Mouse (Mus musculus): Measurements from ENCODE around the gene Mdp1. TPM values are rescaled to one million over a fixed set of nuclear protein-coding genes. Genes with fewer than 3 reads are reported as not detected.

The Mdp1 gene
- polyA plus RNA-seq, 1 experiment, result 45.8 TPM

DNA sequence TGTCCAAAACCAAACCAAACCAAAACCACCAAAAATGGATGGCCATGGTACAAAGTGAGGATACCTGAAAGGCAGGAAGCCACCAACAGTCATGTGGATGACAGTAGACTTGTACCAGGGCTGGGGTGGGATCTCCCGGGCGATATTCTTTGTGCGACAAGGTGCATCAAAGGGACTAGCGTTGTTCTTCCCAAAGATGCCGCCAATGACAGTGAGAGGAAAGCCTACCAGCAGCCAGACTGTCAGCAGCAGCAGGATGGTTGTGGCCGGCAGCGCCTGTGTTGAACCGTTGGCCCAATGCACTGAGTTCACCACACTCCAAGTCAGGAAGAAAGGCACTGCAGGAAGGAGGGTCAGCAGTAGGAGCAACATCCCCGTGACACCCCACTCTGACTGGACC, 22.5 kb downstream of the Mdp1 start, which contains the start of gene Gm49378:
TSS of gene Gm49378 (minus strand) at position 101 of the 400 bp plus-strand sequence.
- Histone ChIP-seq H3K36me3 (ENCODE audit: control insufficient read depth, insufficient read depth, low read length) (no peaks in the 10 kb centered on the region; the same call in 1 of the 2 replicates), H3K27ac (ENCODE audit: control insufficient read depth, insufficient read depth, low read length) (no peak within 1 kb of the TSS), H3K4me3 (ENCODE audit: control insufficient read depth, insufficient read depth, low read length) (no peak within 1 kb of the TSS), H3K27me3 (ENCODE audit: control insufficient read depth, insufficient read depth, low read length) (no peaks in the 10 kb centered on the region), H3K4me1 (replicated peaks; ENCODE audit: control insufficient read depth, insufficient read depth, low read length) (peaks cover 13% of the 10 kb centered on the region)
- WGBS, result 95% methylated on average over 9 of the region's 9 CpGs
- no peak for TF ChIP-seq CTCF (IDR thresholded peaks at IDR 0.05; ENCODE audit: borderline replicate concordance, control insufficient read depth, extremely low read depth, insufficient read depth, low read length, poor library complexity)
- TF ChIP-seq POLR2A (IDR thresholded peaks at IDR 0.05; ENCODE audit: control insufficient read depth, extremely low read depth, insufficient read depth, low read length, poor library complexity), result no peak
- DNase-seq, result no peak

DNA sequence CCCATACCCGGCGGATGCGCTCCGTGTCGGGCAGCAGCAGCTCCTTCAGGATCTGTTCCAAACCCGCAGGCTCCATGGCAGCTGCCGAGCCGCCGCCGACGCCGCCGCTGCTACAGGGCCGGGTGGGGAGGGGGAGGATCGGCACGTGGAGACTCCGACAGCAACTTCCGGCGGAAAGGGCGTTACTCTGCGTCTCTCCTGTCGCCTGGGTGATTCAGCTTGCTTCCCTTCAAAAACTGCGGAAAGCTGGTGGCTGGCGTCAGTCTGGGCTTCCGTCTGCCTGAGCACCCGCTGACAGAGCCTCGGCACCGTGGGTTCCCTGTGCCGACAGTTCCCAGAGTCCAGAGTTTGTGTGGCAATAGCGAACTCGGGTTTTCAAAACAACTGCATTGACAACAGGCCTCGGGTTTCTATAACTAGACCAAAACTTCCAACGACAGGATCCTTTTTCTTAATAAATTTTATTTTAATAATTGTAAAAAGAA, 24.7 kb downstream of the Mdp1 start, which contains the start of gene Ipo4:
TSS of gene Ipo4 (minus strand) at position 435 of the 485 bp plus-strand sequence.
- under 1% methylated on average over 30 of the region's 33 CpGs for WGBS
- Histone ChIP-seq H3K36me3 (ENCODE audit: control insufficient read depth, insufficient read depth, low read length) (no peaks in the 10 kb centered on the region; the same call in 1 of the 2 replicates), H3K27me3 (ENCODE audit: control insufficient read depth, insufficient read depth, low read length) (no peaks in the 10 kb centered on the region), H3K27ac (ENCODE audit: control insufficient read depth, insufficient read depth, low read length) (no peak within 1 kb of the TSS), H3K4me1 (replicated peaks; ENCODE audit: control insufficient read depth, insufficient read depth, low read length) (peaks cover 6% of the 10 kb centered on the region), H3K4me3 (ENCODE audit: control insufficient read depth, insufficient read depth, low read length) (peak within 1 kb of the TSS; percentile 51)
- peak; percentile 84 for DNase-seq
- TF ChIP-seq POLR2A (IDR thresholded peaks at IDR 0.05; ENCODE audit: control insufficient read depth, extremely low read depth, insufficient read depth, low read length, poor library complexity), result peak; percentile 62; the same call in 1 of the 2 replicates
- TF ChIP-seq CTCF (IDR thresholded peaks at IDR 0.05; ENCODE audit: borderline replicate concordance, control insufficient read depth, extremely low read depth, insufficient read depth, low read length, poor library complexity), result no peak

DNA sequence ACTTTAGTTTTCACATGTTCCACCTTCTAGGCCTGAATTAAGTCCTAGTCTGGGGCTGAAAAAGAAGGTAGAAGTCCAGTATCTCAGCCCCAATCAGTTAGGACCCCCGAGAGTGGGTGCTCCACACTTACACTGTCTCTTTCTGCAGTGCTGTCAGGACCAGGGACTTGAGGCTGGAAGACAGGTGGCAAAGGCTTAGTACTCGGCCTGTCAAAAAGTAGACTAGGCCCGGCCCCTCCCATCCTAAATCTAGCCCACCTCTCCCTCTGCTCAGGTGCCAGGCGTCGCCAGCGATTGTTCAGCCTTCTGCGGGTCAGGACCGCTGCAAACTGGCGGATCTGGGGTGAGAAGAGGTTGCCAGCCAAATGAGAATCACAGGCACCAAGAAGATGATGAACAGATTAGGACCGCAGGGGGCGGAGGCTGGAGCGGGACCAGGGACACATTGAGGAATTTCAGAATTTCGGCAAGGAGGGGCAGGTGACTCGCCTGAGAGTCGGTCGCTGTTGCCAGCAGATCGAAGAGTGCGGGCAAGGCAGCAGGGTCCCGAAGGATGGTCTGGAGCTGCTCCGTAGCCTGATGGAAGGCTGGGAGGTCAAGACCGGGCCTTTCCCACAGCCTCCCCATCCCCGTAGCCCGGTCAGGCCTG, 25.3 kb downstream of the Mdp1 start:
- Histone ChIP-seq H3K4me3 (ENCODE audit: control insufficient read depth, insufficient read depth, low read length) (peak overlapping the region; percentile 51), H3K27ac (ENCODE audit: control insufficient read depth, insufficient read depth, low read length) (no peak overlapping the region), H3K4me1 (replicated peaks; ENCODE audit: control insufficient read depth, insufficient read depth, low read length) (peaks cover 6% of the 10 kb centered on the region), H3K27me3 (ENCODE audit: control insufficient read depth, insufficient read depth, low read length) (no peaks in the 10 kb centered on the region), H3K36me3 (ENCODE audit: control insufficient read depth, insufficient read depth, low read length) (no peaks in the 10 kb centered on the region; the same call in 1 of the 2 replicates)
- TF ChIP-seq CTCF (IDR thresholded peaks at IDR 0.05; ENCODE audit: borderline replicate concordance, control insufficient read depth, extremely low read depth, insufficient read depth, low read length, poor library complexity), result no peak
- TF ChIP-seq POLR2A (IDR thresholded peaks at IDR 0.05; ENCODE audit: control insufficient read depth, extremely low read depth, insufficient read depth, low read length, poor library complexity), result no peak
- no peak for DNase-seq
- WGBS, result 7% methylated on average over 23 of the region's 23 CpGs

DNA sequence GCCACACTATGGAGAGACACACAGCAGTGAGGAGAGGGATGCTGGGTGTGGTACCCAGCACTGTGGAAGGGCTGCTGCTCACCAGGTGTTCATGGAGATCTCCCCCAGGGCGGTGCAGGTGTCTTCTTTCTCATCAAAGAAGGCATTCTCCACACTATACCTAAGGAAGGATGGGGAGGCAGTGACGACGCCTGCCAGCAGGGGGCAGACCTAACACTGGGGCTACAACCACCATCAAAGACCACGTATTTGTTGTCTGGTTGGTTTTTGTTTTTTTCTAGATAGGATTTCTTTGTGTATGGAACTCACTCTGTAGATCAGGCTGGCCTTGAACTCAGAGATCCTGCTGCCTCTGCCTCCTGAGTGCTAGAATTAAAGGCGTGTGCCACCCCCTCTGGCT, 31.0 kb downstream of the Mdp1 start:
- Histone ChIP-seq H3K4me3 (ENCODE audit: control insufficient read depth, insufficient read depth, low read length) (no peak overlapping the region), H3K27me3 (ENCODE audit: control insufficient read depth, insufficient read depth, low read length) (no peaks in the 10 kb centered on the region), H3K27ac (ENCODE audit: control insufficient read depth, insufficient read depth, low read length) (no peak overlapping the region), H3K36me3 (ENCODE audit: control insufficient read depth, insufficient read depth, low read length) (no peaks in the 10 kb centered on the region), H3K4me1 (replicated peaks; ENCODE audit: control insufficient read depth, insufficient read depth, low read length) (no peaks in the 10 kb centered on the region)
- 38% methylated on average over 5 of the region's 5 CpGs for WGBS
- peak; percentile 81 for DNase-seq
- TF ChIP-seq POLR2A (IDR thresholded peaks at IDR 0.05; ENCODE audit: control insufficient read depth, extremely low read depth, insufficient read depth, low read length, poor library complexity) (no peak), CTCF (IDR thresholded peaks at IDR 0.05; ENCODE audit: borderline replicate concordance, control insufficient read depth, extremely low read depth, insufficient read depth, low read length, poor library complexity) (peak; percentile 84; the same call in 1 of the 2 replicates)

DNA sequence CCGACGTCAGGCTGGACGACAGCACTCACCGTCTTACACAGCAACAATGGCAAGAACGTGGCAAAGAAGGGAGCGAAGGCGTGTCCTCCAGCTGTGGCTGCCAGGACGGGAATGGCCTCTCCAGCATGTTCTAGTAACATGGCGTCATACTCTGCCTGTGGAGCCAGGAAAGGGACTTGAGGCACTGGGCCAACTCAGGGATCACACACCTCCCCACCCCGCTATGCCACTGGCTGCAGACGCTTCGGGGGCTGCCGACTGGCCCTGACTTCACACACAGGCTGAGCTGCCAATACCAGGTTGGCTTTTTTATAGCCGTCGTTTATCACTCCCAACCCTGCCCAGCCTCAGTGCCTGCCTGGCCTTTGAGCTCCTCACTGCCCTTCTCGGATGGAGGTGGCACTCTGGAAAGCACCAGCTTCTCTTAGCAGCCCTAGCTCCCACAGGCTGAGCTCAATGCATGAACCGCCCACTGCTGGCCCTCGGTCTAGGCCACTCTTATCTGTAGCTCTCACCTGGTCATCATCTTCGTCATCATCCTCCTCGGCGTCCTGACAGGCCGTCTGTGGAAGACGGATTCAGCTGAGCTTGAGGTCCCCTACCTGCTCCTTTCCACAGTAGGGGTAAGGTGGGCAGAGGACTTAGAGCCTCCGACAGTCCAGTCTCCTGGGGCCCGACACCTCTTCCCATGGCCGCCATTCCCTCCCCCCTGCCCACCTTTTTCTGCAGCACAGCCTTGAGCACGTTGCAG, 32.1 kb downstream of the Mdp1 start:
- Histone ChIP-seq H3K27me3 (ENCODE audit: control insufficient read depth, insufficient read depth, low read length) (no peaks in the 10 kb centered on the region), H3K27ac (ENCODE audit: control insufficient read depth, insufficient read depth, low read length) (no peak overlapping the region), H3K36me3 (ENCODE audit: control insufficient read depth, insufficient read depth, low read length) (no peaks in the 10 kb centered on the region), H3K4me3 (ENCODE audit: control insufficient read depth, insufficient read depth, low read length) (no peak overlapping the region), H3K4me1 (replicated peaks; ENCODE audit: control insufficient read depth, insufficient read depth, low read length) (no peaks in the 10 kb centered on the region)
- 98% methylated on average over 27 of the region's 27 CpGs for WGBS
- DNase-seq, result no peak
- TF ChIP-seq POLR2A (IDR thresholded peaks at IDR 0.05; ENCODE audit: control insufficient read depth, extremely low read depth, insufficient read depth, low read length, poor library complexity) (no peak), CTCF (IDR thresholded peaks at IDR 0.05; ENCODE audit: borderline replicate concordance, control insufficient read depth, extremely low read depth, insufficient read depth, low read length, poor library complexity) (no peak)

DNA sequence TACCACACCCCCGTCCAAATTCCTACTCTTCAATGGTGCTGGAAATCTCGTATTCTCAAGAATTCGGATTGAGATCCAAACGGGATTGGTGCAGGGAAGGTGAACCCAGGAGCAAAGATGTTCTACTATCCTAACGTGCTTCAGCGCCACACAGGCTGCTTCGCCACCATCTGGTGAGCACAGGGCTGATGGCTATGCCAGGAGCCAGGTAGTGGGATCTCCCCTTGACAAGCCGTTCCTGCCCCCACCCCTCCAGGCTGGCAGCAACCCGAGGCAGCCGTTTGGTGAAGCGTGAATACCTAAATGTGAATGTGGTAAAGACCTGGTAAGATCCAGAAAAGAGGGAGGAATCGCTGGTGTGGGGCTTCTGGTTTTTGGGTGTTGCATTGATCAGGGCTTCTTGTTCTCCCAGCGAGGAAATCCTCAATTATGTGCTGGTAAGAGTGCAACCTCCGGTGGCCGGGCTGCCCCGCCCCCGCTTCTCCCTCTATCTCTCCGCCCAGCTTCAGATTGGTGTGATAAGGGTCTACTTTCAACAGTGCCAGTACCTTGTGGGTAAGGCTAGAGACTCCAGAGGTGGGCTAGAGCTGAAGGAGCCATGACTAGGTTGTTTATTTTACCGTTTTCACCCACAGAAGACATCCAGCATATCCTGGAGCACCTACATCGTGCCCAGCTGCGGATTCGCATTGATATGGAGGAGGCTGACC, 41.7 kb downstream of the Mdp1 start:
- TF ChIP-seq POLR2A (IDR thresholded peaks at IDR 0.05; ENCODE audit: control insufficient read depth, extremely low read depth, insufficient read depth, low read length, poor library complexity) (no peak), CTCF (IDR thresholded peaks at IDR 0.05; ENCODE audit: borderline replicate concordance, control insufficient read depth, extremely low read depth, insufficient read depth, low read length, poor library complexity) (no peak)
- peak overlapping the region; percentile 24 for H3K4me3 ChIP-seq (ENCODE audit: control insufficient read depth, insufficient read depth, low read length)
- WGBS, result 20% methylated on average over 22 of the region's 22 CpGs

More for the DNA sequence above, 41.7 kb downstream of the Mdp1 start:
- Histone ChIP-seq H3K27ac (ENCODE audit: control insufficient read depth, insufficient read depth, low read length) (no peak overlapping the region; the same call in 1 of the 2 replicates), H3K4me1 (replicated peaks; ENCODE audit: control insufficient read depth, insufficient read depth, low read length) (peaks cover 8% of the 10 kb centered on the region), H3K27me3 (ENCODE audit: control insufficient read depth, insufficient read depth, low read length) (no peaks in the 10 kb centered on the region), H3K36me3 (ENCODE audit: control insufficient read depth, insufficient read depth, low read length) (no peaks in the 10 kb centered on the region)
- DNase-seq, result no peak

Measured in thymus, adult 2 months (tissue).